Mouse (Mus musculus): ENCODE data around the gene Pdrg1. TPM values are rescaled to one million over a fixed set of nuclear protein-coding genes. Genes with fewer than 3 reads are reported as not detected.

The Pdrg1 gene
- polyA plus RNA-seq (2017; shearing (Covaris generic)) = 100 to 1,000 TPM; 159 to 185 TPM

DNA sequence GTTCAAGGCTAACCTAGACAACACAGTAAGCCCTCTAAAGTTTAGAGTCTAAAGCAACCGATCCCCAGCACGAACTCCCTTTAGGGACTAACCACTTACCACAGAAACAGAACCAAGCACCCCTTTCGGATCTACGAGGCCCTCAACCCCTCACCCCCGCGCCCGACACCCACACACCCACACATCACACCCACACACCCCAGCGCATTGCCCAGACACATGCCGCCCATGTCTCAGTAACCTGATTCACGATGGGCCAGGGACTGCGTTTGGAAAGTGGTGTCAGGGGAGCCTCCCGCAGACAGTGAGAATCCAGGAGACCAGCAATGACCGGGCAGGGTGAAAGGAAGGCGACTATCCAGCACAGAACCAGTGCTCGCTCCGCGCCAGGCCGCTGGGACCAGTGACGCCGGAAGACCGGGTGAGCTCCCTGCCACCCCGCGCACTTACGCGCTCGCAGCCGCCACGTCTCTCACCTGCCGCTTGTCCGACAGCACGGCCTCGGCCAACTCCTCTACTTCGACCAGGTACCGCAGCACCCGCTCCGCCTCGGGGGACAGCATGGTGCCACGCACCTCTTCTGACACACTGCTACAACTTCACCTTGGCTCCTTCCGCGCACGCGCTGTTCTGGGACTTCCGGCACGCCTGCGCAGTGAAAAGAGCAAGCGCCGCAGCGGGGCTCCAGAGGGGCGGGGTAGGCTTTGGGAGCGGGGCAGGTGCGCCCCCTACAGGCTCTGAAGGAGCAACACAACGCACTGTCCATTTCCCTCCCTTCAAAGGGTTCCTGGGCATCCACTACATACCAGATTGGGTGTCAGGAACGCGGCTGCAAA lies at the start of gene Pdrg1:
Gene Pdrg1 (minus strand): TSS at position 670 of the 836 bp plus-strand sequence.
- peak; percentile 93 for ATAC-seq

DNA sequence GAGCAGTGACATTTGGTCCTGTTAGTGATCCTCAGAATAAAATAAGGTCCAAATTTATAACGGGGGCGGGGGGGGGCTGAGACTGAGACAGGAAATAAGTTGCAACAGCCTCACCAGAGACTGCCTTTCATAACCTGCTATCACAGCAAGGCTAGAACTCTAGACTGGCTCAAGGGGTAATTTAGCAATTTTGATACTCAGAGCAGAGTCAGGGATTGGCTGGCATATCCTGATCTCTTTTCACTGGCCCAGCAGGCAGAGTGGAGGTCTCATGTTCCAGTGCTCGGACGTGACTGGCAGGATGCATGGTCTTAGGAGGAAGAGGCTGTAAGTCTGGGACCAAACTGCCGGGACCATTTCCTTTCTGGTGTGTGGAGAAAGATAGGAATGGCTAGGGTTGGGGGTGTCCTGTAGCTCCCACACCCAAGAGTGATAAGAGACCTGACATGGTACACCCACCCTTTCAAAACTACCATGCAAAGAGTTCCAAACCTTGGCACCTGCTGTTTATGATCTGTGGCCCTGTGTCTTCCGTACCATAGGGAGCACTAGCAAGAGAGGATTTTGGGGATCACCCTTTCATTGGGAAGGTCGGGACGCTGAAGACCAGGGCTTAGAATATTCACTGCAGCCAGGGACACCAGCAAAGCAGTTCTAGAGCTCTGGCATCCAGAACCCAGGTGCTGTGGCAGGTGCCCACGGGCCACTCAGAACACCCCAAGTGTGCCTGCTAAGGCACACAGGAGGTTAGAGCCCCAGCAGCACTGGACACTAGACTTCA lies 49.2 kb upstream of the Pdrg1 start:
- no peak for ATAC-seq

DNA sequence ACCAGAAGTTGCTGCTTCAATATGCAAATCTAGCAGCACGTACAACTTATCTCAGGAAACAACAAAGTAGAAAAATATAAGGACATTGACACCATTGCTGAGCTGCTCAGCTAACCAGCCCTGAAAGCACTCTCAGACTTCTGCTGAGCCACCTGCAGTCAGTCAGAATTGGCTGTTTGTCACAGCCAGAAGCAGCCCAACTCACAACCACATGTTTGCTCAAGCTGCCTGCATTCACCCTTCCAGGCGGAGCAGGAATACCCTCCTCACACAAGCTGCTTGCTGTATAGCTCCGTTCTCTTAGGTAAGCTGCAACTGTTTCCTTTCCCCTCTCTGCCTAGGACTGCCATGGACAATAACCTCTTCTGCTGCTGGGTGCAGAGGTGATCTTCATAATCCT lies 48.2 kb upstream of the Pdrg1 start:
- ATAC-seq = no peak

DNA sequence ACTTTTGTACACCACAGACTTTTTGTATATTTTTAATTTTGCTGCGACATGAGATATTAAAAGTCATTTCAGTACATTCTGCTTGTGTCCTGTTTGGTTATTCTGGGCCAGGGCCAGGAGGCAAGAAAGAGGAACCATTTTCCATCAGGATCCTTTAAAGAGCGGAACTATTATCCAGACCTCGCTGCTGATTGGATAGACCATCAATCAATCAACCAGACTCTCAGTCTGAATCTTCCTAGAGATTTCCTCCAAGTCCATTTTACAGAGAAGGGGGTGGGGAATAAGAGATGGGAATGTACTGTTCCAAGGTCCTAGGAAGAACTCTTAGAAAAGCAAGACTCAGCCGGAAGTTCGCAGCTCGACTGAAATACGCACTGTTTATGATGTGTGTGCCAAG lies 45.0 kb upstream of the Pdrg1 start:
- ATAC-seq = no peak

DNA sequence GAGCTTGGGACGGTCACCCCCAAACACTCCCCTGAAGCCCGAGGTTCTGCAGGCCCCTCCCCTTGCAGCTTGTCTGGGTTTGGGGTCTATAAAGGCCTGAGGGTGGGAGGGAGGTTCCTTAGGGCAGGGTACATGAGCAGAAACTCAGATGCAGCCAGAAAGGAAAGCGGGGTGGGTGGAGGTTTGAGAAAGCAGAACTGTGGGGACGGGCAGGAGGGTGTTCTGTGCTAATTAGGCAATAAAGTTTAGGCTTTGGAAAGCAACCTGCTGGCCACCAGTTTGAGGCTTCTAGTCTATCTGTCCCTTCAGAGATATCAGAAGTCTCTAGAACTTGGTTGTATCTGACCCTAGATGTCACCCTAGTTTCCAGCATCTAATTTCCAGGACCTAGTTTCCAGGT lies 43.1 kb upstream of the Pdrg1 start:
- ATAC-seq = no peak

DNA sequence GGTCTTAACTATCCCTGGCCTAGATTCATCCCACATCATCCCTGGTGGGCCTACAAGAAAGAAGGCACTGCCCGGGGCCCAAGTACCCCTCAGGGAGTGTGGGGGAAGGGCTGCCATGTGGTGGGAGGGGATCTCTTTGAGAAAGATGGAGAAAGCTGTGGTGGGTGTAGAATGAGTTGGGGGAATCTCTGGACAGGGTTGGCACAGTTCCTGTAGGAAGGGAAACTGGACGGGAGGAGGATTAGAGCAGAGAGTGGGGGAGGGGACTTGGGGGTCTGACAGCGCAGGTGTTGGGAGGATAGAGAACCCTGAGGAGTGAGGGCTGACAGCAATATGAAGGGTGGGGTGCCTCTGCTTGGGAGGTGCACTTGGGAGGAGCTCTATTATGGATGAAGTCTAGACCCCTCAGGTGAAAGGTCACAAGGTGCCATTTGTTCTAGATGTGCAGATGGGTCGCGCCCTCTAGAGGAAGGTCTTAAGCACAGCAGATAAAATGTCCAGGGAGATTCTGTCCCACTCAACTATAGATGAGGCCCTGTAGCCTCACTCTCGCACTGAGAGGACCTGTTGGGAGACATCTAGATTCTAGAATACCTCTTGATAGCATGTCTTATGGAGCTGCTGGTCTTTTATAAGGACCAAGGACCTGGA lies 40.2 kb upstream of the Pdrg1 start:
- no peak for ATAC-seq

DNA sequence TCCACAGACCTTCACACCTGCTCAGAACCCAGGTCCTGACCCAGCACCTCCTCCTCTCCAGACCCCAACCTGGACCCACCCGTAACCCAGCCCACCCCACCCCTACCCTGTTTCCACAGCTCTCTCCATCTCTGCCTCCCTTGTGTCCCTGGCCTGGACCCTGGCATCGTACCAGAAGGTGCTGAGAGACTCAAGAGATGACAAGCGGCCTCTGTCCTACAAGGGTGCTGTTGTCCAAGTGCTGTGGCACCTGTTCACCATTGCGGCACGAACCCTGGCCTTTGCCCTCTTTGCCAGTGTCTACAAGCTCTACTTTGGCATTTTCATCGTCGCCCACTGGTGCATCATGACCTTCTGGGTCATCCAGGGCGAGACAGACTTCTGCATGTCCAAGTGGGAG lies 38.7 kb upstream of the Pdrg1 start:
- no peak for ATAC-seq

DNA sequence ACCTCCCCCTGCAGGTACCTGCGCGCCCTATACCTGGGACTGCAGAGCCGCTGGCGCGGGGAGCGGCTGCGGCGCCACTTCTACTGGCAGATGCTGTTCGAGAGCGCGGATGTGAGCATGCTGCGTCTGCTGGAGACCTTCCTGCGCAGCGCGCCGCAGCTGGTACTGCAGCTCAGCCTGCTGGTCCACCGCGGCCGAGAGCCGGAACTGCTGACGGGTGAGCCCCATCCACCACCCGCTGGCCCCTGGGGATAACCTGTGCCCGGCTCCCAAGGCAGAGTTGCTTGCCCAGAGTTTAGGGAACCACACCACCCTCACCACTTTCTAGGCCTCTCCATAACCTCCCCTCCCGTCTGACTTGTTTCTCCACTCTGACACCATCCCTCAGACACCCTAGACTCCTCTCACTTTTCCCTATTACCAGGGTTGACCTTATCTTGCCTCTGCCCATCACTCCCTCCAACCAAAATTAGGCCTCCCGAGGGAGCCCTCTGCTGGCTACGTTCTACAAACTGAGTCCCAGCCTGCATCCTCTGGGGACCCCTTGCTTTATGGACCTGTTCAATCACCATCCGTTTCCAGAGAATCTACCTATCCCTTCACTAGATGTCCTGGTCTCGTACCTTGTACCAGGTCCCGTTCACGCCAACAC lies 37.6 kb upstream of the Pdrg1 start:
- no peak for ATAC-seq

DNA sequence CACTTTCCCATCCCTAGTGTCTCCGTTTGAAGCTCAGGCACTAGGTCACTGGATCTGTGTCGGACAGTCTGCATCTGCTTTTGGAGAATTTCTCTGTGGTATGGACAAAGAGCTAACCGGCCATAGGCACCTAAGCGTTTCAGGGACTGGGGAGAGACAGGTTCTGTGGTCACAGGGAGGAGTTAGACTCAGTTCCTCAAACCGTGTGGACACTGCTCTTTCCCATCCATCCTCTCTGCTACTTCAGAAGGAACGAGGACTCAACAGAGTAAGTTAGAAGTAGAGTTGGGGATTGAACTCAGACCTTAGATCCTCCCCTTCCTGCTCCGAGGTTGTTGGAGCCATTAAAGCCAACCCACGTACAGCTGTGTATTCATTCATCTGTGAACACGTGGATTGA lies 36.3 kb upstream of the Pdrg1 start:
- ATAC-seq = no peak

DNA sequence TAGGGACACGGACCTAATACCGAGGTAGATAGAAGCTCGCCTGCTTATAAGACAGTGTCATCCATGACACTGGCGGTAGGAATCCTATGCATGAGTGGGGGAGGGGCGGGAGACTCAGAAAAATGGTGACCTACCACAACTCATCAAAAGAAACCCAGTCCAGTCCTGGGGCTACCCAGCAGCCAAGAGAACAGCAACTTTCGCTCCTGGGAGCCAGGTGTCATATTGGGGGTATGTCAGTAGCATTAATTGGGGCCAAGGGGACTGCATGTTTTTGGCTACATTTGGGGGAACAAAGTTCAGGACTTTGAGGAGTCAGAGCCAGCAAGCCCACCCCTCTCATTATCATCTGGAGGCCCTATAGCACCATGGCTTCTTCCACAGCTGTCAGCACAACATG lies 35.9 kb upstream of the Pdrg1 start:
- no peak for ATAC-seq

DNA sequence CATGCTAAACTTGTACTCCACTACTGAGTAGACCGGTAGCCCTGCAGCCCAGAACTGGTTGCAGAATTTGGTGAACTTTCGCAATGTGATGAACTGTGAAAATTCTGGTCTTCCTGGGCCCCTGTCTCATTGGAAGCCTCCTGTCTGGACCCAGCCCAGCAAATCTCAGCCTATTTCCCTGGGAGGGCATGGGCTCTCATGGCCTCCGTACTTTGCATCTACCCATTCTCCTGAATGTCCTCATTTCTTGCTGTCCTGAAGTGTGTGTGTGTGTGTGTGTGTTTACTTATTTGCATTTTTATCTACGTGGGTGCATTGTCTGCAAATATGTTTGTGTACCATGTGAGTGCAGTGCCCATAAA lies 34.8 kb upstream of the Pdrg1 start:
- ATAC-seq = no peak

DNA sequence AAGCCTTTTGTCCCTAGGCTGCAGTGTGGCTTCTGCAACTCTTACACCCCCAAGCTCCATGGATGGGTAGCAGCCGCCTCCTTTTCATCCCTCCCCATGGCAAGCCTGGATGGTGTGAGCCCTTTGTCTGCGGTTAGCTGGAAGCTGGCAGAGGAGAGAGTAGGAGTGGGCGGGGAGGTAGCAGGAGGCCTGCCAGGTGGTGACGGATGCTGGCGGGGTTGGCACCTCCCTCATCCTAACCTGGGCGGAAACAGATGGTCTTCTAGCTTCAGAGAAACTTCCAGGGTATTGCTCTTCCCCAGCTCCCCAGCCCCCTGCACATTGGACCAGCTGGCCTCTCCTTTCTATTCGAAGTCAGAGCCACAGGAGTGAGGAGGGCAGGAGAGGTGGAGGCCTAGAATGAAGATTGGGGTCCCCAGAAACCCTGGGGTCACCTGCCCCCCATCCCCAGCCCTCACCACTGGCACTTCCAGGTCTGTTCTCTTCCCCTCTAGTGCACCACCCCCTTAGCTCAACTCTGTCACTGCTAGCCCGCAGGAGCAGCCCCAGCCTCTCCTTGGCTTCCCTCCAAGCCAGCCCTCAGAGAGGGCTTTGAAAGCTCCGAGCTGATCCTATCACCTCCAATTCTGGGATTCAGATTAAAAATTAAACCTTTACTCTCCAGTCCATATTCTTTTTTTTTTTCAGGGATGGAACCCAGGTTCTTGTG lies 34.2 kb upstream of the Pdrg1 start:
- ATAC-seq = no peak

DNA sequence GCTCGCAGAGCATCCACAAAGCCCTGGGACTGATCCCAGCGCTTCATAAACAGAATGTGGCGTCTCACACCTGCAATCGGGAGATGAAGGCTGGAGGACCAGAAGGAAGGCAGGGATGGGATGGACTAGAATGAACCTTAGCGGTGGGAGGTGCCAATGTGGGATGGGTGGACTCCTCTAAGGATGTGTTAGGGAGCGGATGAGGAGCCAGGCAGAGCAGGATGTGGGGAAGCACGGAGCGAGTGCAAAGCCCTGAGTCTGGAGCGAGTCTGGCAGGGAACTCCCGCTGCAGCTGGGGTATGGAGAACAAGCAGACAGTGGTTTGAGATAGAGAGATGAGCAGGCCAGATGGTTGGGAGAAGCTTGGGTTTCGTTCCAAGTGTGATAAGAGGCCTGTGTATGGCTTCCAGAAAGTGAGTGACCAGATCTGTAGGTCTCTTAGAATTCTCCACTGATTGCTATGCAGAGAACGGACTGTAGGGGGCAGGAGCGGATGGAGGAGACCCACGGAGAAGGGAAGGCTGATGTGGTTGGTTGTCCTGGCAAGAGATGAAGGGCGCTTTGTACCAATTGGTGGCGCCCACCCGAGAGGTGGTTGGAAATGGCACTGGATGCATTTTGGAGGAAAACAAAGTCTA lies 32.7 kb upstream of the Pdrg1 start:
- ATAC-seq = no peak

DNA sequence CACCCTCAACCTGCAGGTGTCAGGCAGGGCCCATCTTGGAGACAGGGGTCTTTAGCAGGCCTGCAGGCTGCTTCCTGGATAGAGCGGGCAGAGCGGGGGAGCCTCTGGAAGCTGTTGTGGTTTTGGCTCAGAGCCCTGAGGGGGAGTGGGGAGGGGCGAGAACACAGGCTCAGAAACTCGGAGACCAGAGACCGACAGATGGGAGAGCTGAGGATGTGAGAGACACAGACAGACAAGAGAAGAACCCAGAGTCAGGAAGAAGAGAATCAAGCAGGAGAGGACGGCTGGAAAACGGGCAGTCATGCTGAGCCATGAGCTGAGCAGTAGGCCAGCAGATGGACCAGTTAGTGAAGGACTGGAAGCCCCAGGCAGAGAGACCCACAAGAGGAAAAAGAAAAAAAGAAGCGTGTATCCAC lies 30.7 kb upstream of the Pdrg1 start:
- ATAC-seq = no peak

DNA sequence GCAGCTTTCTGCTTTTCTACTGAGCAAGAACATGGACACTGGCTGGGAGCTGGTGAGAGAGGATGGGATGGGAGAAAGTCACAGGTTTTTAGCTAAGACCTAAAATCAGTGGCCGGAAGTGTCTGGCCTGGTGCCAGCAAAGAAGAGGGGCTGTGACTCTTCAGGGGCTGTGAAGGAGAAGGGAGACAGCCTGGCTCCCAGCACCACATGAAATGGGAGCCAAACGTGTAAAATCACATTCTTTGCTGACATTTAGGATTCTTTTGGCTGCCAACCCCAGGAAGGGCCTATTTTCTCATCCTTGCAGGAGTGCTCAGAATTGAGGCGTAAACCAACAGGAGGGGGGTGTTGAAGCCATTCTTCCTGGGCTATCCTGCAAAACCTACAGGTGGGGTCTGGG lies 28.7 kb upstream of the Pdrg1 start:
- ATAC-seq = no peak

DNA sequence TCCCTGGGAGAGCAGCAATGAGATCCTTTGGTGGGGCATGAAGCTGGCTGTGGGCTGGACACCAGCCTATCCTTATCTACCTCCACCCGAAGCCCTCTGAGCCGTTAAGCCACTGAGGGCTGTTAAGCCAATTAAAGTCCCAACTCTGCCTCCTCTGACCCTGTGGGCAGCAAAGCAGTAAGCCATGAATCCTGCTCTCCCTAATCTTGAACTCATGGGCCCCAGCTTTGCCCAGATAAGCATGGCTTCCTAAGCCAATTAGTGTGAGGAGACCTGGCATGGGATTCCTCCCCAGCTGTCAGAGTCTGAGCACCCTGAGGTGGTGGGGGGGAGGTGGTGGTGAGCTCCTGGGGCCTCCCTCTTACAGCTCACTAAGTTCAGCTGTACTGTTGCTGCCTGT lies 21.5 kb upstream of the Pdrg1 start:
- ATAC-seq = no peak

DNA sequence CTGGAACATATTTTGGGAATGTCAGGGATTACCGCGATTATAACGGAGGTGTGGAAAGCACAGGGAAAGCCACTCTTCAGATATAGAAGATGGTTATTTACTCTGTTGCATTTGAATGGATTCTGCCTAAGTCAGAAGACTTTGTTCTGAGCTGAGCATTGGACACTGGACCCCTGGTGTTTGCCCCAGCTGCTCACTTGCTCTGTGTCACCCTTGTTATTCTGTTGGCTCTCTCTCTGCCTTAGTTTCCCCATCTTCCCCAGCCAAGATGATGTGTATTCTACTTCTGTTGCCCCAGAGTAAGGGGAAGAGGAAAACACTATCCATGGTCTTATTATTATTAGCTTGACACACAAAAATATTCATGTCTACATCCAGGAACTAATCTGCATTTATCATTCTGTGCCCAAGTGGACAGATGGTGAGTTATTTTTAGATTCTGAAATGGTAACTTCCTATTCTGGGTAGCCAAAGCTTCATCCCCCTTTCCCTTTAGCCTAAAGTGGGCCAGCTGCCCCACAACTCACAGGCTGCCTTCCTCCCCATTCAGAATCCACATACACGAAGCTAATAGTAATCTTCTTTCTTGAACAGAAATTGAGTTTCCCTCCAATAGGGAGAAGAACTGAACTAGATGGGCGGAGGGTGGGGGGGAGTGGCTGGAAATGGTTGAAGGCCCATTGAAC lies 18.5 kb upstream of the Pdrg1 start:
- ATAC-seq = no peak

DNA sequence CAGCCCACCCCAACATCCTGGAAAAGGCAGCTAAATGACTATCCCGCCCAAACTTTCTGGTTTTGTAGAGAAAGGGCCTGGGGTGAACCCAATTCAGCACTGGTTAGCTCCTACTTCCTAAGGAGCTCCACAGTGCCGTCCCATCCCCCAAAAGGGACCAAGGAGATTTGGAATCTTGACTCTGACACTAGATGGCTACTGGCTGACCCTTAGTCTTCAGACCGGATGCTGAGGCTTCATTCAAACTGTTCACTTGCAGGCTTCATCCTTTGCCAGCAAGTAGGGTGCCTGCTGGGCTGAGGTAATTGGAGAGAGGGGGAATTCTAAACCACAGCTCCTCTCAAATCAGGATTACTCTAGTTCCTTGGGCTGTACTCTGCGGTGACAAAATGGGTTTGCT lies 17.7 kb upstream of the Pdrg1 start:
- no peak for ATAC-seq

DNA sequence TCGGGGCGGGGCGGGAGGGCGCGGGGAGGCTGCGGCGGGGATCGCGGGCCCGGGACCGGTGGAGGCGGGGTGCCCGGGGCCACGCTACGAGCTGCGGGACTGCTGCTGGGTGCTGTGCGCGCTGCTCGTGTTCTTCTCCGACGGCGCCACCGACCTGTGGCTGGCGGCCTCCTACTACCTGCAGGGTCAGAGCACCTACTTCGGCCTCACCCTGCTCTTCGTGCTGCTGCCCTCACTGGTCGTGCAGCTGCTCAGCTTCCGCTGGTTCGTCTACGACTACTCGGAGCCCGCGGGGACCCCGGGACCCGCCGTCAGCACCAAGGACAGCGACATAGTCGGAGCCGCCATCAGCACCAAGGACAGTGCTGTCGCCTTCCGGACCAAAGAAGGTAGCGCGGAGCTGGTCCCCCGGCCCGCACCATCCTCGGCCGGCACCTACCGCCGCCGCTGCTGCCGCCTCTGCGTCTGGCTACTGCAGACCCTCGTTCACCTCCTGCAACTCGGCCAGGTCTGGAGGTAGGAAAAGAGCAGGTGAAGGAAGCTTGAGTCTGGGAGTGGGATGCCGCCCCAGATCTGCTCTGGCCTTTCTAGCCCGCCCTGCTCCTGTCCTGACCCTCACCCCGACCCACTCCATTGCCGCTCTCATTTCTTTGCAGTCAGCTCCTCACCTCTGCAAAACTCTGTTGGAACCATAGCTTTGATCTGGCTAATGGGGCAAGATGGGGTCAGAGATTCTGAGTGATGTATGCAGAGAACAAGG lies 17.0 kb upstream of the Pdrg1 start:
- ATAC-seq = peak; percentile 43
